Mouse (Mus musculus): ENCODE results near the gene Slc38a2.

Slc38a2 gene

GRCm38 (mm10) chr15:96696486-96697284 is 2.8 kb downstream of the Slc38a2 start:
- DNase-seq (ENCODE audit: low read depth, low spot score): peak; percentile 48

GRCm38 (mm10) chr15:96695455-96696421 is 3.8 kb downstream of the Slc38a2 start:
- peak; percentile 60 for DNase-seq (ENCODE audit: low read depth, low spot score)

GRCm38 (mm10) chr15:96694988-96695387 is 4.5 kb downstream of the Slc38a2 start:
- DNase-seq (ENCODE audit: low read depth, low spot score): no peak

- DNase-seq (ENCODE audit: low read depth, low spot score): no peak
Measured at GRCm38 (mm10) chr15:96693688-96694087, 5.8 kb downstream of the Slc38a2 start.

- DNase-seq (ENCODE audit: low read depth, low spot score): no peak
Measured at GRCm38 (mm10) chr15:96692401-96692800, 7.1 kb downstream of the Slc38a2 start.

GRCm38 (mm10) chr15:96691381-96691780 is 8.1 kb downstream of the Slc38a2 start:
- no peak for DNase-seq (ENCODE audit: low read depth, low spot score)

- DNase-seq (ENCODE audit: low read depth, low spot score): no peak
Measured at GRCm38 (mm10) chr15:96690829-96691228, 8.7 kb downstream of the Slc38a2 start.

GRCm38 (mm10) chr15:96689919-96690318 is 9.6 kb downstream of the Slc38a2 start:
- no peak for DNase-seq (ENCODE audit: low read depth, low spot score)

GRCm38 (mm10) chr15:96688784-96689318 is 10.7 kb downstream of the Slc38a2 start:
- no peak for DNase-seq (ENCODE audit: low read depth, low spot score)

- DNase-seq (ENCODE audit: low read depth, low spot score): no peak
Measured at GRCm38 (mm10) chr15:96688036-96688435, 11.5 kb downstream of the Slc38a2 start.

GRCm38 (mm10) chr15:96687366-96687765 is 12.2 kb downstream of the Slc38a2 start:
- DNase-seq (ENCODE audit: low read depth, low spot score): no peak

GRCm38 (mm10) chr15:96686201-96687159 is 13.1 kb downstream of the Slc38a2 start:
- DNase-seq (ENCODE audit: low read depth, low spot score): no peak

- no peak for DNase-seq (ENCODE audit: low read depth, low spot score)
Measured at GRCm38 (mm10) chr15:96685273-96685672, 14.3 kb downstream of the Slc38a2 start.

- DNase-seq (ENCODE audit: low read depth, low spot score): peak; percentile 65
Measured at GRCm38 (mm10) chr15:96684132-96684830, 15.2 kb downstream of the Slc38a2 start.

- no peak for DNase-seq (ENCODE audit: low read depth, low spot score)
Measured at GRCm38 (mm10) chr15:96678871-96679773, 20.4 kb downstream of the Slc38a2 start.

- no peak for DNase-seq (ENCODE audit: low read depth, low spot score)
Measured at GRCm38 (mm10) chr15:96676518-96676917, 23.0 kb downstream of the Slc38a2 start.

- DNase-seq (ENCODE audit: low read depth, low spot score): no peak
Measured at GRCm38 (mm10) chr15:96675744-96676143, 23.8 kb downstream of the Slc38a2 start.

- DNase-seq (ENCODE audit: low read depth, low spot score): no peak
Measured at GRCm38 (mm10) chr15:96675055-96675454, 24.5 kb downstream of the Slc38a2 start.

GRCm38 (mm10) chr15:96674089-96674488 is 25.4 kb downstream of the Slc38a2 start:
- no peak for DNase-seq (ENCODE audit: low read depth, low spot score)

Measured in CD4-positive, CD25-positive, alpha-beta regulatory T cell, adult 2 months (primary cell).